Mouse (Mus musculus) ovary, postnatal 10 days (tissue): ENCODE data around the gene Rnf130.
"Not testable (repeated sequence)": the region's sequence is repeated elsewhere in the genome, so short reads cannot be mapped to it uniquely, and the experiment has no call there.

Experiments used
- DNase-seq: peaks from one replicate; pipeline ENCODE4 v3.0.0; 2022; ENCODE audit warnings: low spot score

The Rnf130 gene

GRCm38 (mm10) chr11:50089840-50090239, 64.7 kb downstream of the Rnf130 start:
- no peak for DNase-seq

GRCm38 (mm10) chr11:50090982-50091675, 66.0 kb downstream of the Rnf130 start:
- DNase-seq, result no peak

GRCm38 (mm10) chr11:50091681-50092080, 66.5 kb downstream of the Rnf130 start:
- no peak for DNase-seq

GRCm38 (mm10) chr11:50095661-50096060, 70.5 kb downstream of the Rnf130 start:
- no peak for DNase-seq

GRCm38 (mm10) chr11:50097091-50097490, 71.9 kb downstream of the Rnf130 start:
- DNase-seq, result no peak

- no peak for DNase-seq
Observed at GRCm38 (mm10) chr11:50098961-50099481, 73.9 kb downstream of the Rnf130 start.

GRCm38 (mm10) chr11:50099692-50100091, 74.5 kb downstream of the Rnf130 start:
- no peak for DNase-seq

GRCm38 (mm10) chr11:50100548-50101307, 75.6 kb downstream of the Rnf130 start:
- no peak for DNase-seq

GRCm38 (mm10) chr11:50101962-50102361, 76.8 kb downstream of the Rnf130 start:
- DNase-seq, result not testable (repeated sequence)

GRCm38 (mm10) chr11:50104016-50104415, 78.9 kb downstream of the Rnf130 start:
- no peak for DNase-seq

- no peak for DNase-seq
Observed at GRCm38 (mm10) chr11:50105237-50105636, 80.1 kb downstream of the Rnf130 start.

- no peak for DNase-seq
Observed at GRCm38 (mm10) chr11:50106024-50106423, 80.9 kb downstream of the Rnf130 start.

GRCm38 (mm10) chr11:50108823-50109244, 83.7 kb downstream of the Rnf130 start:
- DNase-seq, result no peak

GRCm38 (mm10) chr11:50114329-50114728, 89.2 kb downstream of the Rnf130 start:
- peak; percentile 35 for DNase-seq

- no peak for DNase-seq
Observed at GRCm38 (mm10) chr11:50122631-50123081, 97.5 kb downstream of the Rnf130 start.

GRCm38 (mm10) chr11:50127781-50128180, 102.6 kb downstream of the Rnf130 start:
- no peak for DNase-seq

GRCm38 (mm10) chr11:50130811-50131766, 105.9 kb downstream of the Rnf130 start, which contains the start of gene Tbc1d9b:
Tbc1d9b (plus strand) TSS chr11:50131396.
- DNase-seq, result peak; percentile 76

- DNase-seq, result no peak
Observed at GRCm38 (mm10) chr11:50131801-50132201, 106.7 kb downstream of the Rnf130 start.

GRCm38 (mm10) chr11:50132265-50132664, 107.1 kb downstream of the Rnf130 start:
- DNase-seq, result no peak

GRCm38 (mm10) chr11:50134136-50134859, 109.2 kb downstream of the Rnf130 start:
- no peak for DNase-seq

GRCm38 (mm10) chr11:50138206-50138822, 113.2 kb downstream of the Rnf130 start:
- DNase-seq, result no peak
